Mouse (Mus musculus) urinary bladder, adult 18-20 months (tissue): Measurements from ENCODE around the gene Pomgnt2.
A peak's percentile ranks its signal among the peaks of the same experiment; 100 is the strongest.
"Not testable (repeated sequence)": the region's sequence is repeated elsewhere in the genome, so short reads cannot be mapped to it uniquely, and the experiment has no call there.

Experiments used
- DNase-seq, 2 experiments: peaks; one replicate each; pipeline ENCODE4 v3.0.0; 2022; ENCODE audit warnings: low spot score in 2 of 2, mixed read lengths in 2 of 2

The Pomgnt2 gene

DNA sequence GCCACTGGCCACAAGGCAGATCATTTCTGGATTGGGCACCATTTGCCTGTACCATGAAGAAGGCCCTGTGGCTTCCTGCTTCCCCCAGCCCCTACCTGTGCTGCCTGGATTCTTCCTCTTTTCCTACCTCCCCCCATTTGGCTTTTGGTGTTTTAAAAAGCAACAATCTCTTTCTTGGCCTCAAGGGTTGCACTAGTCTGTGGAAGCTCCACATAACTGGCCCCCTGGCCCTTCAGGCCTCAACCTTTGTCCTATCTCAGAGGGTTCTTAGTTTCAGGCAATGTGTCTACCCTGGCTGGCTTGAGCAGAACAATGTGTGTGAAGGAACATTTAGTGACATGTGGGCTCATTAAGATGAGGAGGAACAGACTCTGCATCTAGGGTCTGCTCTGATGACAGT, at the start of gene Pomgnt2:
Gene Pomgnt2, minus strand, starts transcription at position 101 of the 400 bp plus-strand sequence.
- no peak for DNase-seq

DNA sequence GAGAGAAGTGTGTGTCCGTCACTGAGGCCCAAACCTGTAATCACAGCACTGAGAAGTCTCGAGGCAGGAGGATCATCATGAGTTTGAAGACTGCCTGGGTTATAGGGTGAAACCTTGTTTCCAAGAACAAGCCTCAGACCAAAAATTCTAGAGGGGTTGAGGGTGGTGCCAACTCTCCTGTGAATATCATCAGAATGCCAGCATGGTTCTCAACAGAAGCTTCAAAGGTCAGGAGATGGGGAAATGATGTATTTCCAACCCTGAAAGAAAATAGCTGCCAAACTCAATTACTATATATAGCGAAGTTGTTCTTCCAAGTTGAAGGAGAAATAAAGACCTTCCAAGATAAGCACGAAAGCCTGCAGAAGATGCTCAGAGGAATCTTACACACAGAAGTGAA, 42.9 kb upstream of the Pomgnt2 start:
- DNase-seq = no peak

DNA sequence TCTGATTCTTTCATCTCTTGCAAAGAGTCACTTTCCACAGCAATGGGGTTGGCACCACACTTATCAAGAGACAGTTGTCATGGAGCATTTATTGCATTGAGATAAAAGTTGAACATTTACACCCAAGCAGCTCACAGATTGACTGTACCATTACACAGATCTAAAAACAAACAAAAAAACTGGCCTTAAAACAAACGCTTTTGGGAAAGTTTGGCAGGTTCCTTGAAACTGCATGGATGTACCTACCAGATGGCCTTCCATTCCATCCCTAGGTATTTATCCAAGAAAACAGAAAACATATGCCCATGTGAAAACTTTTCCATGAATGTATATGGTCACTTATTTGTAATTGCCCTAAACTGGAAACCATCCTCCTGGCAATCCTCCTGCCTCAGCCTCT, 41.7 kb upstream of the Pomgnt2 start:
- DNase-seq = no peak

DNA sequence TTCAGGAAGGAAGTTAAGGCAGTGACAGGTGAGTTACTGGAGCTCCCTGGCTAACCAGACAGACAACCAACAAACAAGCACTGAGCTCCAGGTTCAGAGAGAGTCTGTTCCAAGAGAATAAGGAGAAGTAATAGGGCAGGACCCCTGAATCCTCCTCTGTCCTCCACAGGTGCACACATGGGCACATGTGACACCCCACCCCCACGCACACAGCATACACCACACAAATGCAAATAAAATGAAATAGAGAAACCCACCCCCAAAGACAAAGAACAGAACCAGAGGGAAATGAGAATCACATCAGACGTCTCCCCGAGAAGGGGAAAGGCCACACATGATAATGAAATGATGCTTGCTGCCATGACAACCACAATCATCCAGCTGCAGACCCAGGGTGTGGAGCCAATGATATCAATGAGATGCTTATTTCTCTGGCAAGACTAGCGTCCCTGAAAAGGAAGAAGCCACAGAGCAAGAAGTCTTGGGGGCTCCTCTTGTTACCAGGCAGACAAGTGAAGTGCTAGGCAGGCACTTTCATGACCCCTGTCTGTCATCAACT, 39.7 kb upstream of the Pomgnt2 start:
- no peak for DNase-seq

DNA sequence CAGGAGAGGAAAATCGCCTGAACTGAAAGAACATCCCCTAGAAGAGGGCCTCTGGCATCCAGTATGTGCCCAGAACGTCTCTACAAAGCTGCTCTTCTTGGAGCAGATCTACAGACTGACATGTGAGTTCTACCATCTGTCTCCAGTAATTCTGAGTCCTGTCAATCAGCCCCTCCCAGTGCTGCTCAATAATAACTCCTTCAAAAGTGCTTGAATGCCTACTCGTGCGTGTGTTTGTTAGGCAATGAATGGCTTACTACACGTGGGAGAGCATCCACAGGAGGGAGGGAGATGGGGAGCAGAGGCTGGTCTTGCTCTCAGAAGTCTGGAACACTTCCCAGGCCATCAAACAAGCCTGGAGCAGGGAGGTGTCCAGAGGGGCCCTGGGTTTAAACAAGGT, 38.9 kb upstream of the Pomgnt2 start:
- no peak for DNase-seq

DNA sequence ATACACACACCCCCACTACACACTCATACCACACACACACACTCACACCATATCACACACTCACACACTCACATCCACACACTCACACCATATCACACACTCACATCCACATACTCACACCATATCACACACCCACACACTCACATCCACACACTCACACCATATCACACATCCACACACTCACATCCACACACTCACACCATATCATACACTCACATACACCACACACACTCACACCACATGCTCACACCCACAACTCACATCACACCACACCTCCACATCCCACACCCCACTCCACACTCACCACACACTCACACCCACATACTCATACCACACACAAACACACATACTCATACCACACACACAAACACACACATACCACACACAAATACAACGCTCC, 38.0 kb upstream of the Pomgnt2 start:
- no peak for DNase-seq

DNA sequence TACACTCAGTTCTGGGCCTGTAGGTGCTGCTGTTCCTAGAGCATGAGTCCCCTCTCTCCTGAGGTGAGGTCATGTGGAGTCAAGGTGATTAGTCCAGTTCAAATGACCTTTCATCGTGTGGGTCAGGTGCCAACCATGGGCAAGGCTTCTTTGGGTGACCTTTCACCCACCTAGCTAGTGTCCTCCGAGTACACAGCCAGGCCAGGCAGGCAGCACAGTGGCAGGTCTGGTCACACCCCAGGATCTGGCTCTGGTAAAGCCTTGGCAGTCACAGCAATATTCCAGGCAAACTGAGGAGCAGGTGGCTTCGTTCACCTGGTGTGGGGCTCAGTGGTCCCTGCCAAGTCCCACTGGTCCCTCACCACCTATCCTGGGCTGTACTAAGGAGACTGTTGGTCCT, 35.2 kb upstream of the Pomgnt2 start:
- no peak for DNase-seq

DNA sequence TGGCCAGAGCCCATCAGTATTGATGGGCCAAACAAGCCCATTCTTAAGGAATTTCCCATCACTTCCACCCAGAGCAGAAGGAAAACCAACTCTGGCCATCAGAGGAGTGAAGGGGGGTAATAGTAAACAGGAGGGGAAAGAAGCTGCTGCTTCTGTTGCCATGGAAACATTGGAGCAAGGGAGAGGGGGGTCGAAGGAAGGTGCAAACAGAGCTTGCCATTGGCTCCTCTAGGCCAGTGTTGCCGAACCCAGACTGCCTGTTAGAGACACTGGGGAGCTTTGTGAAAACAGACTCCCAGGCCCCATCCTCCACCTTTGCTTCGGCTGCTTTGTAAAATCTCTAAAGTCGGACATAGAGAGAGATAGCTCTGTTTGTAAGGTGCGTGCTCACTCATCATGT, 33.8 kb upstream of the Pomgnt2 start:
- no peak for DNase-seq

DNA sequence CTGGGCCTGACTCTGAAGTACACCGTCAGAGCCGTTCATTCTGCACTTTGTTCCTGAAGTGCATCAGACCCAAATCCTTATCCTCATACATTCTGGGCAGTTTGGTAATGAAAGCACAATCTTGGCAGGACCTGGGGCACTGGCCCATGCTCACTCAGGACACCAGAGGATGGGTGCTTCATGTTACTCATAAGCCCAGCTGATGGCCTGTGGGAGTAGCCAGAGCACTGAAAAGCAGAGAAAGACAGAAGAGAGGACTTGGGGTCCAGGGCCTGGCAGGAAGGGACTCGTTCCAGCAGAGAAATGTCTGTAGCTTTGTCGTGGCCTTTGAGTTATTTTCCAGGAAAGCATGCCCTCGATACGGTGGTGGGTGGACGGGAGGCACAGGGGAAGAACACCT, 32.9 kb upstream of the Pomgnt2 start:
- no peak for DNase-seq

DNA sequence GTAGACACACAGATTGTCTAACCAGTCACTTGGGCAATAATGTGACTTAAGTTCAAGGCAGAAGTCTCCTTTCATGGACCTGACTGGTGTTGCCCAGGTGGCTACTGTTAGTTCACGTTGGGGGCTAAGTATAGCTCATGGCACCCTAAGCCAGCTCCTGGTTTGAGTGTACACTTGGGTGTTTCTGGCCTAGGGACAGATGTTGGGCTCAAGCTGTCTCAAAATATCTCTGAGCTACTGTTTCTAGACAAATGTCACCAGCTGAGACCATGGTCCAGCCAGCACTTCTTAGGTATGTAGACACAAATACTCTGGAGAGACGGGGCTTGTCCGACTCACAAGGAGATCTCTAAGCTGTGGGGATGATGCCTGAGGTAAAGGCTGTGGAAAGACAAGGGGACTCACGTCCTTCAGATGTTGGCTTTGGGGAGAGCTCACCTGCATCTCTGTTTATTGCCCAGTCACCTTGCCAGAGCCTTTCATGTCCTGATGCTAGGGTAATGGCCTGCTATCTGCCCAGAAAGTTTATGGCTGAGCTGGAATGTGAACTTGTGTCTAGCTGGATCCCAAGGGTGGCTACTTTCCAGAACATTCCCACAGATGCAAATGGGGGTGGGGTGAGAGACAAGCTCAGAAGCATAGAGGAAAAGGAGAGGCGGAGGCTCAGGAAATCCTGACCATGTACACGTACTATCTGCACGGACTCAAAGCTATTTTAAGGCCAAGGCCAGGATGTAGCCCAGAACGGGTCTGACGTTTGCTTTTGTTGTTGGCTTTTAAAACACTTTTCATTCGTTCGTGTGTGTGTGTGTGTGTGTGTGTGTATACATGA, 31.2 kb upstream of the Pomgnt2 start:
- DNase-seq = no peak

DNA sequence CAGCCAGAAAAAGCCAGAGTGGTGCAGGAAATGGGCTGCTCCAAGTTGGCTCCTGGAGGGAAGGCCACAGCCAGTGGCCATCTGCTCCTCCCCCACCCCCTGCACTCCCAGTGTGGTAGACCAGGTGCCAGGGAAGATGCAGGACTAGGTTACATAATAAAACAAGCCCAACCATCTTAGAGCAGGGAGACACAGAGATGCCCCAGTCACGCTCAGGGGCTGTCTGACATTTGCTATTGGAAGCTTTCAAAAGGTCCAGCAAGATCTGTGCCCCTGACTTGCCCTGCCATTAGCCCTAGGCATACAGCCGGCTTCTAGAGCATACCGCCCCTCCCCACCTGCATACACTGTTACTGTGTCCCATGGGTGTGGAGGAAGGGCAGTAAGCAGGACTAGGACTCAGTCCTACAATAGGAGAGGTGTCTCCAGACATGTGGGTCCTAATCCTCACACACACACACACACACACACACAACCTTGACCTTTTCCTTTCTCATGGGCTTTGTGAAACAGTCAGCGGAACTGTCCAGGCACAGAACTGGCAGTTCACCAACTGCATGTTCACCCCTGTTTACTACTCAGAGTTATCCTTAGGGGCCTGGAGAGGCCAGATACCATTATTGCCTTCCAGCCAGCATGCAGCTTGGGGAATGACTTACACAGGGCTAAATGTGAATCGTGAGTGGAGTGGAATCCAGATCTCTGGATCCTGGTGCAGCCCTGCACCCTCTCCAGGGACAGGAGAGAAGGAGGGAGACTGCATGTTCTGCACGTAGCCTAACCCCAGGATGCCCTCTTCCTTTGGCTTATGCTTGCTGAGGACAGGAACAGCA, 30.4 kb upstream of the Pomgnt2 start:
- DNase-seq = no peak

DNA sequence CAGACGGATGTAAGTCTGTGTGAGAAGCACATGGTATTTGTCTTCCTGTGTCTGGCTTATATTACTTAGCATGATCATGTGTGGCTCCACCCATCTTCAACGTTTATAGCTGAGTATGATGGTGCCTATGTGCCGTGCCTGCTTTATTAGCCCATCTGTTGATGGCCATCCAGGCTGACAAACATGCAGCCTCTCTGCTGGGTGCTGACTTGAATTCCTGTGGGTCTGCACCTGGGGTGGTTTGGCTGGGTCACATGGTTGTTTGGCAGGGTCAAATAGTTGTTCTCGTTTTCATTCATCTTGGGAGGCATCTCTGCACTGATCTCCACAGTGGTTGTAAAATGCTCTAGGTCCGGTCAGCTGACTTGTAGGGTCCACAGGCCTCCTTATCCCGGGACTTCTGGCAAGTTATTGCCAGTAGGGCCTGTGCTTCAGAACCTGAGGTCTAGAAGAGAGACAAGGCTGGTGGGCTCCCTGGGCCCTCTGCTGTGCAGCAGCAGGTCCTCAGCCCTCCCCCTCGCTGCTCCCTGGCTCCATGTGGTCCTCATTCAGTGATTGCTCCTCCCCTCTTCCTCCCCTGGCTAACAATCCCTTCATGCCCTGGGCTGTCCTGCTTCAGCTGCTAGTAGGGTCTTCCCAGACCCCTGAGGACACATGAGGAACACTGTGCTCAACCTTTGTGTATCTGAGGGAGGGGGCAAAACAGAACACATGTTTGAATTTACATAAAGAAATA, 29.1 kb upstream of the Pomgnt2 start:
- no peak for DNase-seq

DNA sequence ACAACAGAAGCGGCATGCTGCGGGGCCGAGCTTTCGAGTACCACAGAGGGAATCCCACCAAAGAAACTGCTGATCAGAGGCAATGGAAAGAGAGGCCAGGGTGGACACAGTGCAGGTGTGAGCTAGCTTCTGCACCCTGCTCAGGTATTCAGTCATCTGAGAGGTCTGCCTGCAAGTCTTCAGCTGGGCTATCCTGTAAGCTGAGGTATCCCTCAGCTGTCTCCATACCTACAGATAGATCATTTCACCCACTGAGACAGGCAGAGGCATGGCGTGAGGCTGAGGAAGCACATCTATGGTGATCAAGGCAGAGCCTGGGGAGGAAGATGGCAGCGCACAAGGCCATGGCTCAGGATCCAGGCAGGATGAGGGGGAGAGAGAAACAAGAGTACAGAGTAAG, 27.5 kb upstream of the Pomgnt2 start:
- no peak for DNase-seq

DNA sequence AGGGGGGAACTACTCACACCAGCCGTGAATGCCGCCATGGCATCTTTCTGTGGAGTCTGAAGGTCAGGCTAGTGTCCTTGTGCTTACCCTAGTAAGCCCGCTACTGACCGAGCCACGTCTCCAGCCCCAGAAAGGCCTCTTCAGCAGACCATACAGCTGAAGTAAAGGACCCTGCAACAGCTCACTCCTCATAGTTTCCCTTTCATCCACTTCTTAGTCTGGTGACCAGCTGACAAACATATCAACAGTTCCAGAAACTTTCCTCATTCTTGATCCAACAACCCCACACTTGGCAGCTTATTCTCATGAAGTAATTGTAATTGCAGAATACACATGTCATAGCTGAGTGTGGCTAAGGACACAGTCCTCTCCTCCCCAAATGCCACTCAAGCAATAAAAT, 27.0 kb upstream of the Pomgnt2 start:
- DNase-seq = no peak

DNA sequence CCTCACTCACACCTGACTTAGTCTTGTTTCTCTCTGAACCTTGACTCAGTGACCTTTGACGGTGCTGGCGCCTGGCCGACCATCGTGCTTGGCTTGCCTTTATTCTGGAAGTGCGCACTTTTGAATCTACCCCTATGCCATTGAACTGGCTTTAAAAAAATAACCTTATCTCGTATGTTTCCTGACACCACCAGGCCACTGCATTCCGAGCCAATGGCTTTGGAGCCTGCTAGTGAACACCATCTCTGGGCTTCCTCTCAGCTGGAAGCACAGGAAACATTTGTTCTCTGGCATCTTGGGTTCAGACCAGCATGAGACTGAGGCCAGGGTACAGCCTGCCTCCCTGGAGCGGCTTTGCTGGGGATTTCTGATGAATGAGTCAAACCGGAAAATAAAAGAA, 25.9 kb upstream of the Pomgnt2 start:
- peak in 1 of 2 experiments; percentile 46 for DNase-seq

DNA sequence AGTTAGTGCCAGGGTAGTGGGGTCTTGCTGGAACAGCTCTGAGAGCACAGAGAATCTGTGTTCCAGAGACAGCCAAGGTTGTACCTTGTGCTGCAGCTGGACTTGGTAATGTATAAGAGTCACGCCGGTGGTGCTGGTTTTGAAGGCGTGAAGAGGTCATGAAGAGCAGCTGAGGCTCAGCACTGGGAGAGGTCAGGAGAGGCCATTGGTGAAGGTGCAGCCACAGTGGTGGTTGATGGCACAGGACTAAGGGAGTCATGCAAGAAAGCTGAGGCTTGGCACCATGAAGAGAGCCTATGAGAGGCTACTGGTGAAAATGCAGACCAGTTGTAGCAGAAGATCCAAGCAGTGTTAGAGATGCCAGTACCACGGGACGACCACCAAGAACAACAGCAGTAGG, 24.7 kb upstream of the Pomgnt2 start:
- no peak for DNase-seq

DNA sequence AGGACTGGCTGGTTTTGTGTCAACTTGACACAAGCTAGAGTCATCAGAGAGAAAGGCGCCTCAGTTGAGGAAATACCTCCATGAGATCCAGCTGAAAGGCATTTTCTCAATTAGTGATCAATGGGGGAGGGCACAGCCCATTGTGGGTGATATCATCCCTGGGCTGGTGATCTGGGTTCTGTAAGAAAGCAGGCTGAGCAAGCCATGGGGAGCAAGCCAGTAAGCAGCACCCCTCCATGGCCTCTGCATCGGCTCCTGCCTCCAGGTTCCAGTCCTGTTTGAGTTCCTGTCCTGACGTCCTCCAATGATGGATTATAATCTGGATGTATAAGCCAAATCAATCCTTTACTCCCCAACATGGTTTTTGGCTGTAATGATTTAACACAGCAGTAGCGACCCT, 24.3 kb upstream of the Pomgnt2 start:
- DNase-seq = not testable (repeated sequence)

DNA sequence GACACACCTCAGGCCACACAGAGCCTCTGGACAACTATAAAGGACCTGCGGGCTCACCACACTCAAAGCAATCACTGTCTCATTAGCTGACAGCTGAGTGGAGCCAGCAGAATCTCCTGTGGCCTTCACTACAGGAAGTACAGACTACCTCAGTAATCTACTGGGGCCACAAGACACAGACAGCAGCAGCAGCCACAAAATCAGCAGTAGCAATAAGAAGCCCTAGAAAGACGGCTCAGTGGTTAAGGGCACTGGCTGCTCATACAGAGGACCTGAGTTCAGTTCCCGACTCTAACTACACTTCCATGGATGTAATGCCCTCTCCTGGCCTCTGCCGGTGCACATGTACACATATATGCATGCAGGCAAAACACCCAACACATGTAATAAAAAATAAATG, 23.4 kb upstream of the Pomgnt2 start:
- no peak for DNase-seq

DNA sequence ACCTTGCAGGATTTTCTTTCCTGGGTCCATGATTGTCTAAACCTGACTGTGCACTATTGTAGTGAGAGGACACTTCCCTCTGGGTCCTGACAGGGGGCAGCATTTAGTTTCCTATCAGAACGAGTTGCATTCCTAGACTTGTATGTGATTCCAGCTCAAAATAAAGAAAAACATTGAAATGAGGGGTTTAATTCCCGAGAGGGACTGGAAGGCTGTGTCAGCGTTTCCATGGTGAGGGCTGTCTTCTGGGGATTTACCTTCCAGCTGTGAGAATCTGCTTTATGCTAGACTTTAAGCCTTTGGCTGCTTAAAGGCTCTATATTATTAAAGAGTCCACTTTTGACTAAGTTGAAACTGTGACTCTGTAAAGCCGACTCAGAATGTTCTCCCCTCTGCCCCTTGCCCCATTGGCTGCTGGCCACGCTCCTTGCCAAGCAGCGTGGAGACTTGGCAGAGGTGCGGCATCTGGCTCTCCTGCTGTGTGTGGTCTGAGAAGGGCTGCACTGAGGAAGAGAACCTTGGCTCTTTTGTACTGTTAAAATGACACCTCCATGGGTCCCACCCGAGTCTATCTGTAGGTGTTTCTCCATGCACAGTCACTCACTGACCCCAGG, 22.0 kb upstream of the Pomgnt2 start:
- no peak for DNase-seq

DNA sequence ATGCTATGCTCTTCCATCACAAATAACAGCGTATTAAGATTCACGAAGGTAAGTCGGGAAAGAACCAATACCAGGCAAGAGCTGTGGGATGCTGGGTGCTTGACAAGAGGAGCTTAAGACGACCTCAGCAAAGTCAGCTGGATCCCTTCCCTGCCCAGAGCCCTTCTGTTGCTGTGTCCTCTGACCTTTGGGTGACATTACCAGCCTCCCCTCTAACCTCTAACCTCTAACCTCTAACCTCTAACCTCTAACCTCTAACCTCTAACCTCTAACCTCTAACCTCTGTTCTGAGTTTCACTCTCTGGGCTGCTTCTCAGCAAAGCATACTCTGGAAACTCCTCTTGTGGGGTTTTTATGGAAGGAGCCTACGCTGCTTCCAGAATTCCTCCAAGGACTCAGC, 21.2 kb upstream of the Pomgnt2 start:
- no peak for DNase-seq

DNA sequence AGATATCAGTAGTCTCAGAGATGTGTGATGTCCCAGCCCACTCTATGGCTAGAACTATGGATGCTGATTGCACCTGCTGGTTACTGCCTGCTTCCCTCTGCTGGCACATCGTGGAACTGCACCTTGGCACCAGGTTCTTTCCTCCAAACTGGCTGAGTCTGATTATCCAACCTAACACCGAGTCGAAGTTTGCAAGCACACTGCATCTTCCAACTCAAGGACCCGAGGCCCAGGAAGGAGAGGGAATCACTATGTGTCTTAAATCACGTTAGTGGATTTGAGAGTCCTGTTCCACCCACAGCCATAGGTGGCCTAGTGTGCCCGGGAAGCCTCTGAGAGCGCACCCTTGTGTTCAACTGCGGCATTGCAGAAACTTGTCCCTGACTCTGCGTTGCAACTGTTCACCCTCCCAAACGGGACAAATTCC, 17.3 kb upstream of the Pomgnt2 start:
- DNase-seq = peak; percentile 48 to 63

DNA sequence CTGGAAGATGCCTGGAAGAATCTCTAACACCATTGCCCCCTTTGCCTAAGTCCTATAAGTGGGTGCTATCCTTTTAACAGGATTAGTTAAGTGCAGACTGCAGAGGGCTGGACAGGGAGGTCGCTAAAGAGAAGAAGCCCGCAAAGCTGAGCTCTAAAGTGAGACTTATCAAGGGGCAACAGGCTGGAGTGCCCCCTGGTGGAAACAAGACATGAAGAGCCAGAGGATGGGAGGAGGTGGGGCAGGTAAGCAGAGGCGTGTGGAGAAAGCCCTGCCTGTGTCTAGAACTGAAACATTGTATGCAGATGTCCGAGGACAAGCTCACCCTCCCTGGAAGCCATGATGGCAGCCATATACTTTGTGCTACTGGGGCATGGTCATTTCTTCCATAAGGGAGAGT, 16.7 kb upstream of the Pomgnt2 start:
- DNase-seq = no peak
